Mouse (Mus musculus) forebrain, embryonic 10.5 days (tissue): ENCODE data around the gene Acbd4. TPM values are rescaled to one million over a fixed set of nuclear protein-coding genes. Genes with fewer than 3 reads are reported as not detected.

Source experiments
- DNase-seq: peaks from one replicate; pipeline ENCODE4 v3.0.0-alpha.2; 2017; ENCODE audit warnings: low spot score; ENCODE audit errors: extremely low spot score
- H3K27ac ChIP-seq: fragments of 300-500 bp; sonication (generic); 2 replicates; pipeline ENCODE4 v1.5.1; 2016; ENCODE audit warnings: mild to moderate bottlenecking
- H3K27me3 ChIP-seq: fragments of 300-500 bp; sonication (generic); 2 replicates; pipeline ENCODE4 v1.6.1; 2016; ENCODE audit warnings: mild to moderate bottlenecking; ENCODE audit not compliant: poor library complexity, severe bottlenecking
- H3K36me3 ChIP-seq: fragments of 300-500 bp; sonication (generic); replicated peaks from 2 replicates; pipeline ENCODE4 v1.6.1; 2016; ENCODE audit warnings: mild to moderate bottlenecking, moderate library complexity
- H3K4me1 ChIP-seq: fragments of 300-500 bp; sonication (generic); 2 replicates; pipeline ENCODE4 v1.6.1; 2016
- H3K4me3 ChIP-seq: fragments of 300-500 bp; sonication (generic); 2 replicates; pipeline ENCODE4 v1.5.1; 2016; ENCODE audit warnings: mild to moderate bottlenecking, moderate library complexity
- H3K9me3 ChIP-seq: fragments of 300-500 bp; sonication (generic); 2 replicates; pipeline ENCODE4 v1.6.1; 2016; ENCODE audit warnings: mild to moderate bottlenecking, moderate library complexity
- whole genome bisulfite sequencing: fragments of 180-500 bp; shearing (Covaris S2); methylation state at CpG from one replicate; pipeline ENCODE4 v1.1.7; 2016; 5-methylcytosine and 5-hydroxymethylcytosine counted together
- polyA plus RNA-seq: library from polyadenylated mRNA; unstranded; fragments of >200 nt; fragmentation: Nextera tagmentation; extraction: Ambion mirVana; gene quantifications from 2 replicates; pipeline ENCODE4 v1.2.1, GENCODE M21; 2016

The Acbd4 gene
- polyA plus RNA-seq, 1 experiment from 2014 or later, result 7.5 TPM

GRCm38 (mm10) chr11:103111301-103111700, 9.8 kb downstream of the Acbd4 start:
- H3K27ac ChIP-seq, result peak overlapping the region; percentile 76; the same call in 1 of the 2 replicates

GRCm38 (mm10) chr11:103111881-103112551, 10.5 kb downstream of the Acbd4 start:
- H3K27ac ChIP-seq, result peak overlapping the region; percentile 76
- H3K27me3 ChIP-seq, result peaks cover 46% of the 10 kb centered on the region
- no peaks in the 10 kb centered on the region for H3K36me3 ChIP-seq
- WGBS, result 1% methylated on average over 28 of the region's 28 CpGs
- H3K4me1 ChIP-seq, result peaks cover 43% of the 10 kb centered on the region
- DNase-seq, result peak; percentile 41
- H3K9me3 ChIP-seq, result no peaks in the 10 kb centered on the region
- H3K4me3 ChIP-seq, result peak overlapping the region; percentile 50

More at GRCm38 (mm10) chr11:103111301-103111700, 9.8 kb downstream of the Acbd4 start:
- H3K4me3 ChIP-seq, result peak overlapping the region; percentile 50
- H3K4me1 ChIP-seq, result peaks cover 42% of the 10 kb centered on the region
- peak; percentile 14 for DNase-seq
- 17% methylated on average over 10 of the region's 10 CpGs for WGBS
- H3K9me3 ChIP-seq, result no peaks in the 10 kb centered on the region
- peaks cover 46% of the 10 kb centered on the region for H3K27me3 ChIP-seq
- no peaks in the 10 kb centered on the region for H3K36me3 ChIP-seq

- Histone ChIP-seq H3K27me3 (peaks cover 46% of the 10 kb centered on the region), H3K27ac (peak overlapping the region; percentile 76), H3K4me3 (peak overlapping the region; percentile 50), H3K36me3 (no peaks in the 10 kb centered on the region), H3K9me3 (no peaks in the 10 kb centered on the region), H3K4me1 (peaks cover 48% of the 10 kb centered on the region)
- no peak for DNase-seq
- WGBS, result 6% methylated on average over 9 of the region's 9 CpGs
These were observed 11.1 kb downstream of the Acbd4 start for GRCm38 (mm10) chr11:103112552-103112912.

GRCm38 (mm10) chr11:103113005-103113404, 11.5 kb downstream of the Acbd4 start:
- no peak for DNase-seq
- H3K27me3 ChIP-seq, result peaks cover 46% of the 10 kb centered on the region
- 27% methylated on average over 12 of the region's 12 CpGs for WGBS
- H3K4me1 ChIP-seq, result peaks cover 53% of the 10 kb centered on the region
- H3K4me3 ChIP-seq, result peak overlapping the region; percentile 50; the same call in 1 of the 2 replicates
- H3K36me3 ChIP-seq, result no peaks in the 10 kb centered on the region
- peak overlapping the region; percentile 76; the same call in 1 of the 2 replicates for H3K27ac ChIP-seq
- no peaks in the 10 kb centered on the region for H3K9me3 ChIP-seq

GRCm38 (mm10) chr11:103113771-103114170, 12.3 kb downstream of the Acbd4 start:
- peaks cover 61% of the 10 kb centered on the region for H3K4me1 ChIP-seq
- DNase-seq, result no peak
- H3K27me3 ChIP-seq, result peaks cover 50% of the 10 kb centered on the region
- H3K9me3 ChIP-seq, result no peaks in the 10 kb centered on the region
- H3K4me3 ChIP-seq, result 0 out of 2 replicates have a peak overlapping the region, but pooled peaks have one; percentile 70
- H3K36me3 ChIP-seq, result no peaks in the 10 kb centered on the region
- no peak overlapping the region for H3K27ac ChIP-seq
- WGBS, result 78% methylated on average over 4 of the region's 4 CpGs

GRCm38 (mm10) chr11:103114270-103114943, 12.9 kb downstream of the Acbd4 start:
- no peak for DNase-seq
- Histone ChIP-seq H3K4me1 (peaks cover 64% of the 10 kb centered on the region), H3K36me3 (no peaks in the 10 kb centered on the region), H3K27ac (peak overlapping the region; percentile 96), H3K4me3 (peak overlapping the region; percentile 70), H3K27me3 (peaks cover 50% of the 10 kb centered on the region), H3K9me3 (no peaks in the 10 kb centered on the region)
- 88% methylated on average over 11 of the region's 11 CpGs for WGBS

- peaks cover 64% of the 10 kb centered on the region for H3K4me1 ChIP-seq
- WGBS, result 1% methylated on average over 34 of the region's 34 CpGs
- peak overlapping the region; percentile 70 for H3K4me3 ChIP-seq
- H3K27ac ChIP-seq, result peak overlapping the region; percentile 96
- H3K36me3 ChIP-seq, result no peaks in the 10 kb centered on the region
- H3K27me3 ChIP-seq, result peaks cover 46% of the 10 kb centered on the region
- DNase-seq, result peak; percentile 80
- H3K9me3 ChIP-seq, result no peaks in the 10 kb centered on the region
These were observed 13.9 kb downstream of the Acbd4 start for GRCm38 (mm10) chr11:103115163-103116007.

- H3K4me3 ChIP-seq, result peak within 1 kb of the TSS; percentile 70
- H3K9me3 ChIP-seq, result no peaks in the 10 kb centered on the region
- H3K27me3 ChIP-seq, result peaks cover 38% of the 10 kb centered on the region
- under 1% methylated on average over 53 of the region's 53 CpGs for WGBS
- no peaks in the 10 kb centered on the region for H3K36me3 ChIP-seq
- peak; percentile 100 for DNase-seq
- peak within 1 kb of the TSS; percentile 96 for H3K27ac ChIP-seq
- peaks cover 62% of the 10 kb centered on the region for H3K4me1 ChIP-seq
These were observed 14.7 kb downstream of the Acbd4 start, which contains the start of gene Hexim1 for GRCm38 (mm10) chr11:103116008-103116818. Gene Hexim1, plus strand, starts transcription at chr11:103116231.

GRCm38 (mm10) chr11:103116959-103117590, 15.6 kb downstream of the Acbd4 start:
- Histone ChIP-seq H3K4me3 (peak overlapping the region; percentile 70), H3K27me3 (peaks cover 29% of the 10 kb centered on the region), H3K27ac (peak overlapping the region; percentile 96), H3K36me3 (no peaks in the 10 kb centered on the region), H3K4me1 (peaks cover 54% of the 10 kb centered on the region), H3K9me3 (no peaks in the 10 kb centered on the region)
- WGBS, result under 1% methylated on average over 35 of the region's 35 CpGs
- DNase-seq, result peak; percentile 73

GRCm38 (mm10) chr11:103117591-103118009, 16.1 kb downstream of the Acbd4 start:
- under 1% methylated on average over 38 of the region's 38 CpGs for WGBS

GRCm38 (mm10) chr11:103118866-103119265, 17.4 kb downstream of the Acbd4 start:
- no peak overlapping the region for H3K27ac ChIP-seq
- WGBS, result 88% methylated on average over 2 of the region's 2 CpGs
- no peaks in the 10 kb centered on the region for H3K9me3 ChIP-seq
- H3K36me3 ChIP-seq, result no peaks in the 10 kb centered on the region
- H3K4me3 ChIP-seq, result peak overlapping the region; percentile 70; the same call in 1 of the 2 replicates
- peaks cover 38% of the 10 kb centered on the region for H3K4me1 ChIP-seq
- peaks cover 11% of the 10 kb centered on the region for H3K27me3 ChIP-seq
- no peak for DNase-seq

More at GRCm38 (mm10) chr11:103117591-103118009, 16.1 kb downstream of the Acbd4 start:
- H3K36me3 ChIP-seq, result no peaks in the 10 kb centered on the region
- DNase-seq, result no peak
- peak overlapping the region; percentile 70 for H3K4me3 ChIP-seq
- H3K27me3 ChIP-seq, result peaks cover 24% of the 10 kb centered on the region
- H3K4me1 ChIP-seq, result peaks cover 48% of the 10 kb centered on the region
- no peaks in the 10 kb centered on the region for H3K9me3 ChIP-seq
- peak overlapping the region; percentile 96 for H3K27ac ChIP-seq
